Mouse (Mus musculus) liver, adult 2 months (tissue): ENCODE data around the gene Dgkz.

Source experiments
- CTCF ChIP-seq: fragments of 200-500 bp; IDR thresholded peaks from 2 replicates; pipeline ENCODE4 v1.5.1; 2011; ENCODE audit warnings: low read depth, low read length, control low read depth
- POLR2A ChIP-seq: fragments of 200-500 bp; IDR thresholded peaks from 2 replicates; pipeline ENCODE4 v1.6.1; 2011; ENCODE audit warnings: low read length, control low read depth; ENCODE audit not compliant: insufficient read depth; ENCODE audit errors: extremely low read depth

DNA sequence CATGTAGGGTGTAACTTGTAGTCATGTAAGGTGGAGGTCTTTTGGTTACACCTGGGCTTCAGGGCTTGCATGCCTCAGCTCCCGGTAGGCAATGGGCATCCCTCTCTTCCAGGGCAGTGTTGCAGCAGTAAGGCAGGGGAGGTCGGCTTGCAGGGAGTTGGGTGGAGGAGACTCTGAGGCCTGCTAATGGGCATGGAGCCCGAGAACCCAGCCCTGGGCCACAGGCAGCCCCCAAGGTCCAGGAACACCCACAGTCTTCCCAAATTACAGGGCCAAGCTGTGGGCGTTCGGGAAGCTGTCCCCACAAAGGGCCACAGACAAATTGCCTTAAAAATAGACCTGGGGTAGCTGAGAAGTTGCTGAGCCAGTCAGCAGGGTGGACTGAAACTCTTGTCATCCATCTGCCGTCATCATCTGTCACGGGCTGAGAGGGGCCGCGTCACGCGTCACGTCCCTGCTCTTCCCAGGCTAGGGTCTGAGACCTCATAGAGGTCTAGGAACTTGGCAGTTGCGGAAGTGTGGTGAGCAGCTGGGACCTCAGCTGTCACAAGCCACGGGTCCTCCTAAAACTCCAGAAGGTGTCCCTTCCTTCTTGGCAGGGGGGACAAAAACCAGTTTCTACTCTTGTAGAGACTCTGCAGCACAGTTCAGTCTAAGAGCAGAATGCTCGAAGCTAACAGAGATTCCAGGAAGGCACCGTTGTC, 22.4 kb upstream of the Dgkz start:
- TF ChIP-seq CTCF (no peak), POLR2A (no peak)
